Mouse (Mus musculus) neural tube, embryonic 15.5 days (tissue): Measurements from ENCODE around the gene Mmp11. TPM values are rescaled to one million over a fixed set of nuclear protein-coding genes. Genes with fewer than 3 reads are reported as not detected.

ENCODE experiments used
- ATAC-seq: fragments of 200-750 bp; cut with Nextera tagmentation; 2 replicates; pipeline ENCODE4 v1.8.0; 2017; ENCODE audit warnings: mild to moderate bottlenecking, moderate TSS enrichment, moderate library complexity; ENCODE audit not compliant: low FRiP score
- H3K27ac ChIP-seq: fragments of 300-500 bp; sonication (generic); replicated peaks from 2 replicates; pipeline ENCODE4 v1.5.1; 2015; ENCODE audit warnings: mild to moderate bottlenecking, inconsistent platforms
- H3K27me3 ChIP-seq: fragments of 300-500 bp; sonication (generic); replicated peaks from 2 replicates; pipeline ENCODE4 v1.6.1; 2015; ENCODE audit warnings: inconsistent platforms
- H3K36me3 ChIP-seq: fragments of 300-500 bp; sonication (generic); 2 replicates; pipeline ENCODE4 v1.6.1; 2015; ENCODE audit warnings: inconsistent platforms
- H3K4me1 ChIP-seq: fragments of 300-500 bp; sonication (generic); 2 replicates; pipeline ENCODE4 v1.6.1; 2015; ENCODE audit warnings: inconsistent platforms
- H3K4me2 ChIP-seq: fragments of 300-500 bp; sonication (generic); 2 replicates; pipeline ENCODE4 v1.6.1; 2015; ENCODE audit warnings: inconsistent platforms, mild to moderate bottlenecking, moderate library complexity
- H3K4me3 ChIP-seq: fragments of 300-500 bp; sonication (generic); replicated peaks from 2 replicates; pipeline ENCODE4 v1.5.1; 2015; ENCODE audit warnings: mild to moderate bottlenecking, inconsistent platforms
- H3K9ac ChIP-seq: fragments of 300-500 bp; sonication (generic); replicated peaks from 2 replicates; pipeline ENCODE4 v1.6.1; 2015; ENCODE audit warnings: mild to moderate bottlenecking, inconsistent platforms
- H3K9me3 ChIP-seq: fragments of 300-500 bp; sonication (generic); replicated peaks from 2 replicates; pipeline ENCODE4 v1.6.1; 2016; ENCODE audit warnings: inconsistent platforms
- WGBS: fragments of 180-500 bp; shearing (Covaris S2); methylation state at CpG from one replicate; pipeline ENCODE4 v1.1.7; 2015; ENCODE audit warnings: mixed read lengths; 5-methylcytosine and 5-hydroxymethylcytosine counted together
- polyA plus RNA-seq: library from polyadenylated mRNA; unstranded; fragments of >200 nt; fragmentation: Nextera tagmentation; extraction: Ambion mirVana; gene quantifications from 2 replicates; pipeline ENCODE4 v1.2.1, GENCODE M21; 2015

Gene Mmp11
- polyA plus RNA-seq, result 18.6 and 25.4 TPM in 2 replicates

GRCm38 (mm10) chr10:75935680-75936541, at the start of gene Mmp11:
TSS of gene Mmp11 (minus strand) at chr10:75936496.
- H3K27me3 ChIP-seq, result peaks cover 5% of the 10 kb centered on the region; the same call in 1 of the 2 replicates
- H3K27ac ChIP-seq, result peak within 1 kb of the TSS; percentile 79
- H3K4me3 ChIP-seq, result peak within 1 kb of the TSS; percentile 64
- peak within 1 kb of the TSS; percentile 91 for H3K4me2 ChIP-seq
- peaks cover 50% of the 10 kb centered on the region for H3K4me1 ChIP-seq
- H3K36me3 ChIP-seq, result no peaks in the 10 kb centered on the region
- peak within 1 kb of the TSS; percentile 64 for H3K9ac ChIP-seq
- WGBS, result 3% methylated on average over 48 of the region's 51 CpGs
- no peaks in the 10 kb centered on the region for H3K9me3 ChIP-seq
- peak; percentile 85 for ATAC-seq

GRCm38 (mm10) chr10:75979432-75979831, 43.1 kb upstream of the Mmp11 start:
- Histone ChIP-seq H3K9me3 (no peaks in the 10 kb centered on the region), H3K36me3 (no peaks in the 10 kb centered on the region), H3K9ac (no peak overlapping the region), H3K27ac (no peak overlapping the region), H3K27me3 (no peaks in the 10 kb centered on the region), H3K4me2 (no peak overlapping the region), H3K4me3 (no peak overlapping the region), H3K4me1 (no peaks in the 10 kb centered on the region)
- 95% methylated on average over 3 of the region's 3 CpGs for WGBS
- ATAC-seq, result no peak

- H3K27ac ChIP-seq, result no peak overlapping the region
- no peak overlapping the region for H3K4me3 ChIP-seq
- H3K4me2 ChIP-seq, result no peak overlapping the region
- H3K9ac ChIP-seq, result no peak overlapping the region
- WGBS, result 49% methylated on average over 5 of the region's 5 CpGs
- no peak for ATAC-seq
- H3K27me3 ChIP-seq, result no peaks in the 10 kb centered on the region
- no peaks in the 10 kb centered on the region for H3K4me1 ChIP-seq
- no peaks in the 10 kb centered on the region for H3K36me3 ChIP-seq
- H3K9me3 ChIP-seq, result no peaks in the 10 kb centered on the region
Observed at GRCm38 (mm10) chr10:75978835-75979157, 42.5 kb upstream of the Mmp11 start.

- ATAC-seq, result no peak
- Histone ChIP-seq H3K4me1 (no peaks in the 10 kb centered on the region), H3K4me3 (no peak overlapping the region), H3K27me3 (no peaks in the 10 kb centered on the region), H3K4me2 (no peak overlapping the region), H3K9me3 (no peaks in the 10 kb centered on the region), H3K27ac (no peak overlapping the region), H3K9ac (no peak overlapping the region), H3K36me3 (no peaks in the 10 kb centered on the region)
- WGBS, result 50% methylated on average over 10 of the region's 10 CpGs
Observed at GRCm38 (mm10) chr10:75978119-75978834, 42.0 kb upstream of the Mmp11 start.

GRCm38 (mm10) chr10:75975216-75975615, 38.9 kb upstream of the Mmp11 start:
- Histone ChIP-seq H3K4me2 (no peak overlapping the region), H3K9ac (no peak overlapping the region), H3K27me3 (no peaks in the 10 kb centered on the region), H3K27ac (no peak overlapping the region), H3K36me3 (no peaks in the 10 kb centered on the region), H3K4me1 (no peaks in the 10 kb centered on the region), H3K9me3 (no peaks in the 10 kb centered on the region), H3K4me3 (no peak overlapping the region)
- no peak for ATAC-seq
- 72% methylated on average over 5 of the region's 5 CpGs for WGBS

GRCm38 (mm10) chr10:75973846-75974245, 37.5 kb upstream of the Mmp11 start:
- ATAC-seq, result no peak
- H3K4me3 ChIP-seq, result no peak overlapping the region
- no peaks in the 10 kb centered on the region for H3K4me1 ChIP-seq
- no peaks in the 10 kb centered on the region for H3K9me3 ChIP-seq
- no peak overlapping the region for H3K27ac ChIP-seq
- H3K27me3 ChIP-seq, result no peaks in the 10 kb centered on the region
- H3K9ac ChIP-seq, result no peak overlapping the region
- H3K36me3 ChIP-seq, result no peaks in the 10 kb centered on the region
- H3K4me2 ChIP-seq, result no peak overlapping the region
- 91% methylated on average over 10 of the region's 10 CpGs for WGBS

GRCm38 (mm10) chr10:75954381-75954811, 18.1 kb upstream of the Mmp11 start, which contains the start of gene Gm5134:
TSS of gene Gm5134 (plus strand) at chr10:75954514.
- ATAC-seq, result no peak
- H3K9ac ChIP-seq, result no peak within 1 kb of the TSS
- no peaks in the 10 kb centered on the region for H3K9me3 ChIP-seq
- WGBS, result 26% methylated on average over 20 of the region's 20 CpGs
- H3K27ac ChIP-seq, result no peak within 1 kb of the TSS
- H3K4me2 ChIP-seq, result peak within 1 kb of the TSS; percentile 50
- H3K4me3 ChIP-seq, result peak within 1 kb of the TSS; percentile 11
- H3K4me1 ChIP-seq, result peaks cover 14% of the 10 kb centered on the region
- H3K27me3 ChIP-seq, result peaks cover 12% of the 10 kb centered on the region; the same call in 1 of the 2 replicates
- no peaks in the 10 kb centered on the region for H3K36me3 ChIP-seq

- peaks cover 14% of the 10 kb centered on the region for H3K4me1 ChIP-seq
- H3K9me3 ChIP-seq, result no peaks in the 10 kb centered on the region
- no peaks in the 10 kb centered on the region for H3K36me3 ChIP-seq
- H3K4me2 ChIP-seq, result peak overlapping the region; percentile 85
- ATAC-seq, result peak; percentile 21; the same call in 1 of the 2 replicates
- H3K9ac ChIP-seq, result peak overlapping the region; percentile 47
- no peak overlapping the region for H3K27ac ChIP-seq
- peak overlapping the region; percentile 40 for H3K4me3 ChIP-seq
- H3K27me3 ChIP-seq, result peaks cover 12% of the 10 kb centered on the region; the same call in 1 of the 2 replicates
- WGBS, result 6% methylated on average over 13 of the region's 13 CpGs
Observed at GRCm38 (mm10) chr10:75951424-75952050, 15.2 kb upstream of the Mmp11 start.

- Histone ChIP-seq H3K9me3 (no peaks in the 10 kb centered on the region), H3K27ac (no peak overlapping the region), H3K36me3 (no peaks in the 10 kb centered on the region), H3K27me3 (peaks cover 12% of the 10 kb centered on the region; the same call in 1 of the 2 replicates), H3K4me1 (peaks cover 14% of the 10 kb centered on the region), H3K4me2 (peak overlapping the region; percentile 85), H3K4me3 (peak overlapping the region; percentile 40), H3K9ac (peak overlapping the region; percentile 47)
- peak; percentile 61; the same call in 1 of the 2 replicates for ATAC-seq
- WGBS, result 2% methylated on average over 23 of the region's 23 CpGs
Observed at GRCm38 (mm10) chr10:75950791-75951210, 14.5 kb upstream of the Mmp11 start.

- Histone ChIP-seq H3K27ac (no peak overlapping the region), H3K9me3 (no peaks in the 10 kb centered on the region), H3K4me1 (peaks cover 17% of the 10 kb centered on the region), H3K27me3 (peaks cover 12% of the 10 kb centered on the region; the same call in 1 of the 2 replicates), H3K36me3 (no peaks in the 10 kb centered on the region), H3K4me2 (no peak overlapping the region), H3K9ac (no peak overlapping the region), H3K4me3 (no peak overlapping the region)
- ATAC-seq, result no peak
- 82% methylated on average over 22 of the region's 22 CpGs for WGBS
Observed at GRCm38 (mm10) chr10:75949053-75950045, 13.1 kb upstream of the Mmp11 start.
